22 mouse cellular contexts compared by ENCODE assay signal in genomic region chr6:86899965-86900364, GRCm38 (mm10). TPM values are rescaled to one million over a fixed set of nuclear protein-coding genes. Genes with fewer than 3 reads are reported as not detected.
DNase-seq lines count a peak whose midpoint lies in the region; ATAC-seq and TF ChIP-seq lines count a peak whose summit lies in the region.
"Had no signal": no experiment of that assay in that cellular context is flagged by ENCODE, and none has a peak within 500 bp of the region (broad histone marks: within the 10 kb centered on the region; RNA-seq: fewer than 3 reads in every experiment).

No protein-coding gene starts in this region.

- in situ Hi-C loops in Patski (cut with MboI; ENCODE audit: low pct_unique_long_range_greater_than_20kb) = no loop called here

- DNase-seq in heart, adult 11 months = peak; percentile 66
- DNase-seq in heart, postnatal 25 days (ENCODE audit: low spot score) = no peak
- DNase-seq in B cell, adult 2 months = peak; percentile 26 to 44
- peak; percentile 42 for DNase-seq in Patski (ENCODE audit: low read depth, low spot score)
- DNase-seq in frontal cortex, adult 2 months (ENCODE audit: extremely low spot score in 1 of 2, low spot score in 1 of 2) = no peak
- DNase-seq: adrenal gland, adult 2 months; adrenal gland, postnatal 25 days; cerebellum, adult 18-20 months; cerebellum, postnatal 10 days; embryo, embryonic 11 days; forebrain, postnatal 0 days; heart, adult 2 months; heart, postnatal 14 days had no signal

- POLR2A ChIA-PET in Patski (lab: Charles Lee) = no interaction called here

- ATAC-seq in Patski = no peak
- no peak for ATAC-seq in forebrain, embryonic 16.5 days
- ATAC-seq: CD4-positive, CD25-positive, alpha-beta regulatory T cell, adult 4 months; forebrain, postnatal 0 days; intestine, embryonic 15.5 days had no signal

- 91% methylated on average over 2 of the region's 3 CpGs for WGBS in forebrain, embryonic 16.5 days

- no peak overlapping the region for H3K27ac ChIP-seq in forebrain, embryonic 16.5 days (ENCODE audit: low read length)
- H3K27ac ChIP-seq: embryonic facial prominence, embryonic 12.5 days; forebrain, embryonic 12.5 days; heart, adult 2 months; heart, embryonic 15.5 days; hindbrain, embryonic 10.5 days; hindbrain, embryonic 14.5 days; intestine, embryonic 15.5 days had no signal

- intact Hi-C loops in heart, postnatal 25 days (cut with DNase I) = no loop called here

- CTCF ChIA-PET in Patski (lab: Charles Lee) = interaction anchor here (1.0 to 1.9 kb wide), 3 partner anchors 10 to 24 kb away, joined by 3 to 4 read pairs (median 3); no protein-coding TSS in a partner anchor

- no peaks in the 10 kb centered on the region for H3K36me3 ChIP-seq in forebrain, embryonic 16.5 days (ENCODE audit: control insufficient read depth, insufficient read depth)
- H3K36me3 ChIP-seq: embryonic facial prominence, embryonic 12.5 days; forebrain, embryonic 12.5 days; heart, embryonic 15.5 days; hindbrain, embryonic 10.5 days; intestine, embryonic 15.5 days had no signal

- no peak overlapping the region for H3K4me2 ChIP-seq in forebrain, embryonic 16.5 days (ENCODE audit: low read length)
- H3K4me2 ChIP-seq: embryonic facial prominence, embryonic 12.5 days; forebrain, embryonic 12.5 days; heart, embryonic 11.5 days; heart, embryonic 15.5 days; hindbrain, embryonic 14.5 days; intestine, embryonic 15.5 days had no signal

- no peaks in the 10 kb centered on the region; the same call in 1 of the 2 replicates for H3K9me3 ChIP-seq in forebrain, embryonic 16.5 days (ENCODE audit: control insufficient read depth, low read length)
- H3K9me3 ChIP-seq: embryonic facial prominence, embryonic 12.5 days; forebrain, embryonic 12.5 days; heart, embryonic 15.5 days; hindbrain, embryonic 10.5 days; intestine, embryonic 15.5 days had no signal

- no peak for TF ChIP-seq CTCF in Patski (IDR thresholded peaks at IDR 0.05)

- no peaks in the 10 kb centered on the region for H3K4me1 ChIP-seq in forebrain, embryonic 16.5 days (replicated peaks; ENCODE audit: control insufficient read depth, insufficient read depth, low read length)
- H3K4me1 ChIP-seq: embryonic facial prominence, embryonic 12.5 days; heart, embryonic 15.5 days; hindbrain, embryonic 10.5 days; intestine, embryonic 15.5 days had no signal

- H3K27me3 ChIP-seq in Patski = no peaks in the 10 kb centered on the region
- no peaks in the 10 kb centered on the region for H3K27me3 ChIP-seq in forebrain, embryonic 16.5 days (replicated peaks; ENCODE audit: control insufficient read depth, insufficient read depth, low read length)
- H3K27me3 ChIP-seq: embryonic facial prominence, embryonic 12.5 days; forebrain, embryonic 12.5 days; heart, embryonic 15.5 days; intestine, embryonic 15.5 days had no signal

- no peak overlapping the region for H3K9ac ChIP-seq in forebrain, embryonic 16.5 days (replicated peaks; ENCODE audit: low read depth, low read length)
- H3K9ac ChIP-seq: embryonic facial prominence, embryonic 12.5 days; forebrain, embryonic 12.5 days; forebrain, postnatal 0 days; heart, embryonic 15.5 days; hindbrain, embryonic 14.5 days; intestine, embryonic 15.5 days had no signal

- no peak overlapping the region for H3K4me3 ChIP-seq in forebrain, embryonic 16.5 days (replicated peaks; ENCODE audit: low read length)
- H3K4me3 ChIP-seq: embryonic facial prominence, embryonic 12.5 days; forebrain, embryonic 12.5 days; heart, adult 2 months; heart, embryonic 15.5 days; hindbrain, embryonic 10.5 days; intestine, embryonic 15.5 days had no signal

RNA-seq across cellular contexts. Expression of gene Aak1, which starts 50.6 kb away (rescaled TPM):
- 10 to 100 TPM; 75.4 to 89.1 TPM for total RNA-seq in heart, postnatal 25 days (2021)
- polyA plus RNA-seq in Patski (2021) = 60.1 TPM
- polyA plus RNA-seq in forebrain, embryonic 16.5 days (2015; fragmentation: Nextera tagmentation; extraction: Ambion mirVana) = 36.8 and 36.9 TPM in 2 replicates
- polyA plus RNA-seq in frontal cortex, adult 2 months (2012; rRNA removed) = 115 and 139 TPM in 2 replicates

Comparison
In these comparisons a context has a peak if more than half of its experiments do, and no peak if none do; other contexts are left out.
1. DNase-seq: peak in heart, adult 11 months (single experiment), B cell, adult 2 months (2 of 2) and Patski (single experiment); none in heart, postnatal 25 days (single experiment) and frontal cortex, adult 2 months (0 of 2).